Mouse (Mus musculus) hindbrain, embryonic 10.5 days (tissue): ENCODE results near the gene Snrpf. TPM values are rescaled to one million over a fixed set of nuclear protein-coding genes. Genes with fewer than 3 reads are reported as not detected.
A peak's percentile ranks its signal among the peaks of the same experiment; 100 is the strongest.

Experiments used
- DNase-seq: peaks from one replicate; pipeline ENCODE4 v3.0.0-alpha.2; 2017; ENCODE audit warnings: low spot score
- H3K27ac ChIP-seq: fragments of 300-500 bp; sonication (generic); 2 replicates; pipeline ENCODE4 v1.5.1; 2016; ENCODE audit warnings: mild to moderate bottlenecking, moderate library complexity
- H3K27me3 ChIP-seq: fragments of 300-500 bp; sonication (generic); 2 replicates; pipeline ENCODE4 v1.6.1; 2016; ENCODE audit warnings: mild to moderate bottlenecking; ENCODE audit not compliant: poor library complexity, insufficient read depth, severe bottlenecking
- H3K36me3 ChIP-seq: fragments of 300-500 bp; sonication (generic); 2 replicates; pipeline ENCODE4 v1.6.1; 2016; ENCODE audit warnings: mild to moderate bottlenecking, moderate library complexity
- H3K4me1 ChIP-seq: fragments of 300-500 bp; sonication (generic); replicated peaks from 2 replicates; pipeline ENCODE4 v1.6.1; 2016; ENCODE audit warnings: mild to moderate bottlenecking
- H3K4me3 ChIP-seq: fragments of 300-500 bp; sonication (generic); 2 replicates; pipeline ENCODE4 v1.5.1; 2016; ENCODE audit warnings: mild to moderate bottlenecking, moderate library complexity
- H3K9me3 ChIP-seq: fragments of 300-500 bp; sonication (generic); 2 replicates; pipeline ENCODE4 v1.6.1; 2016; ENCODE audit warnings: mild to moderate bottlenecking, moderate library complexity
- WGBS: fragments of 180-500 bp; shearing (Covaris S2); methylation state at CpG from one replicate; pipeline ENCODE4 v1.1.7; 2016; 5-methylcytosine and 5-hydroxymethylcytosine counted together
- polyA plus RNA-seq: library from polyadenylated mRNA; unstranded; fragments of >200 nt; fragmentation: Nextera tagmentation; extraction: Ambion mirVana; gene quantifications from 2 replicates; pipeline ENCODE4 v1.2.1, GENCODE M21; 2016

Gene Snrpf
- polyA plus RNA-seq, 1 experiment from 2014 or later = 163 TPM

- H3K4me1 ChIP-seq = no peaks in the 10 kb centered on the region
- WGBS = 68% methylated on average over 9 of the region's 9 CpGs
- peak; percentile 38 for DNase-seq
Observed at GRCm38 (mm10) chr10:93608051-93608450, 18.5 kb upstream of the Snrpf start.

GRCm38 (mm10) chr10:93606326-93606725, 16.8 kb upstream of the Snrpf start:
- WGBS = 94% methylated on average over 9 of the region's 9 CpGs
- Histone ChIP-seq H3K4me1 (0 out of 2 replicates have a peak, but pooled peaks cover 4% of the 10 kb centered on the region), H3K4me3 (no peak overlapping the region), H3K27ac (no peak overlapping the region), H3K9me3 (no peaks in the 10 kb centered on the region; the same call in 1 of the 2 replicates), H3K36me3 (no peaks in the 10 kb centered on the region), H3K27me3 (no peaks in the 10 kb centered on the region)
- DNase-seq = no peak

More at GRCm38 (mm10) chr10:93608051-93608450, 18.5 kb upstream of the Snrpf start:
- no peaks in the 10 kb centered on the region; the same call in 1 of the 2 replicates for H3K9me3 ChIP-seq
- H3K4me3 ChIP-seq = no peak overlapping the region
- no peaks in the 10 kb centered on the region for H3K27me3 ChIP-seq
- no peak overlapping the region for H3K27ac ChIP-seq
- H3K36me3 ChIP-seq = no peaks in the 10 kb centered on the region

GRCm38 (mm10) chr10:93603256-93603655, 13.8 kb upstream of the Snrpf start:
- H3K36me3 ChIP-seq = no peaks in the 10 kb centered on the region
- H3K4me3 ChIP-seq = no peak overlapping the region
- H3K27me3 ChIP-seq = no peaks in the 10 kb centered on the region
- WGBS = 96% methylated on average over 1 of the region's 1 CpGs
- no peaks in the 10 kb centered on the region for H3K9me3 ChIP-seq
- no peak for DNase-seq
- no peak overlapping the region for H3K27ac ChIP-seq
- 0 out of 2 replicates have a peak, but pooled peaks cover 4% of the 10 kb centered on the region for H3K4me1 ChIP-seq

- 76% methylated on average over 5 of the region's 5 CpGs for WGBS
- Histone ChIP-seq H3K36me3 (no peaks in the 10 kb centered on the region), H3K27me3 (no peaks in the 10 kb centered on the region), H3K4me3 (no peak overlapping the region), H3K27ac (no peak overlapping the region), H3K4me1 (0 out of 2 replicates have a peak, but pooled peaks cover 4% of the 10 kb centered on the region), H3K9me3 (no peaks in the 10 kb centered on the region)
- no peak for DNase-seq
Observed at GRCm38 (mm10) chr10:93602309-93602708, 12.8 kb upstream of the Snrpf start.

- no peak for DNase-seq
- Histone ChIP-seq H3K27me3 (peaks cover 4% of the 10 kb centered on the region; the same call in 1 of the 2 replicates), H3K4me1 (peaks cover 6% of the 10 kb centered on the region; the same call in 1 of the 2 replicates), H3K4me3 (no peak overlapping the region), H3K9me3 (no peaks in the 10 kb centered on the region), H3K36me3 (no peaks in the 10 kb centered on the region), H3K27ac (no peak overlapping the region)
- WGBS = 74% methylated on average over 3 of the region's 3 CpGs
Observed at GRCm38 (mm10) chr10:93596641-93597040, 7.1 kb upstream of the Snrpf start.

- Histone ChIP-seq H3K27ac (no peak overlapping the region), H3K27me3 (peaks cover 4% of the 10 kb centered on the region; the same call in 1 of the 2 replicates)
- no peak for DNase-seq
Observed at GRCm38 (mm10) chr10:93595831-93596230, 6.3 kb upstream of the Snrpf start.

GRCm38 (mm10) chr10:93594022-93594482, 4.5 kb upstream of the Snrpf start:
- Histone ChIP-seq H3K9me3 (no peaks in the 10 kb centered on the region), H3K4me1 (peaks cover 10% of the 10 kb centered on the region; the same call in 1 of the 2 replicates), H3K27ac (peak overlapping the region; percentile 83), H3K27me3 (peaks cover 4% of the 10 kb centered on the region; the same call in 1 of the 2 replicates), H3K4me3 (peak overlapping the region; percentile 59), H3K36me3 (no peaks in the 10 kb centered on the region)
- WGBS = 3% methylated on average over 22 of the region's 22 CpGs
- peak; percentile 86 for DNase-seq

More at GRCm38 (mm10) chr10:93595831-93596230, 6.3 kb upstream of the Snrpf start:
- Histone ChIP-seq H3K36me3 (no peaks in the 10 kb centered on the region), H3K9me3 (no peaks in the 10 kb centered on the region), H3K4me1 (peaks cover 6% of the 10 kb centered on the region; the same call in 1 of the 2 replicates), H3K4me3 (no peak overlapping the region)
- WGBS = 67% methylated on average over 4 of the region's 4 CpGs

GRCm38 (mm10) chr10:93592456-93592855, 3.0 kb upstream of the Snrpf start:
- WGBS = 59% methylated on average over 12 of the region's 12 CpGs
- no peak overlapping the region for H3K27ac ChIP-seq
- H3K27me3 ChIP-seq = peaks cover 4% of the 10 kb centered on the region; the same call in 1 of the 2 replicates
- H3K9me3 ChIP-seq = no peaks in the 10 kb centered on the region
- H3K4me1 ChIP-seq = peaks cover 22% of the 10 kb centered on the region
- no peak overlapping the region for H3K4me3 ChIP-seq
- H3K36me3 ChIP-seq = peaks cover 5% of the 10 kb centered on the region
- no peak for DNase-seq

GRCm38 (mm10) chr10:93588796-93589195, 710 bp downstream of the Snrpf start:
- DNase-seq = no peak
- peak overlapping the region; percentile 97 for H3K27ac ChIP-seq
- 3% methylated on average over 11 of the region's 11 CpGs for WGBS
- H3K4me1 ChIP-seq = peaks cover 16% of the 10 kb centered on the region
- no peaks in the 10 kb centered on the region for H3K9me3 ChIP-seq
- H3K36me3 ChIP-seq = peaks cover 40% of the 10 kb centered on the region
- peak overlapping the region; percentile 87 for H3K4me3 ChIP-seq
- H3K27me3 ChIP-seq = no peaks in the 10 kb centered on the region

- no peaks in the 10 kb centered on the region for H3K4me1 ChIP-seq
- WGBS = 69% methylated on average over 13 of the region's 13 CpGs
- H3K36me3 ChIP-seq = peaks cover 24% of the 10 kb centered on the region
- H3K27me3 ChIP-seq = no peaks in the 10 kb centered on the region
- peak; percentile 66 for DNase-seq
- no peaks in the 10 kb centered on the region for H3K9me3 ChIP-seq
- H3K4me3 ChIP-seq = no peak overlapping the region
- H3K27ac ChIP-seq = no peak overlapping the region
Observed at GRCm38 (mm10) chr10:93577271-93577886, 12.1 kb downstream of the Snrpf start.

- no peak overlapping the region for H3K27ac ChIP-seq
- peaks cover 14% of the 10 kb centered on the region; the same call in 1 of the 2 replicates for H3K36me3 ChIP-seq
- no peaks in the 10 kb centered on the region for H3K4me1 ChIP-seq
- WGBS = 92% methylated on average over 8 of the region's 8 CpGs
- no peak overlapping the region for H3K4me3 ChIP-seq
- DNase-seq = no peak
- no peaks in the 10 kb centered on the region for H3K9me3 ChIP-seq
- H3K27me3 ChIP-seq = no peaks in the 10 kb centered on the region
Observed at GRCm38 (mm10) chr10:93575960-93576359, 13.5 kb downstream of the Snrpf start.

GRCm38 (mm10) chr10:93574966-93575365, 14.5 kb downstream of the Snrpf start:
- Histone ChIP-seq H3K27me3 (no peaks in the 10 kb centered on the region), H3K4me3 (no peak overlapping the region), H3K36me3 (peaks cover 6% of the 10 kb centered on the region; the same call in 1 of the 2 replicates), H3K4me1 (no peaks in the 10 kb centered on the region), H3K9me3 (no peaks in the 10 kb centered on the region), H3K27ac (no peak overlapping the region)
- 67% methylated on average over 4 of the region's 4 CpGs for WGBS
- no peak for DNase-seq

- Histone ChIP-seq H3K27me3 (no peaks in the 10 kb centered on the region), H3K4me3 (no peak overlapping the region), H3K9me3 (no peaks in the 10 kb centered on the region), H3K36me3 (no peaks in the 10 kb centered on the region), H3K27ac (no peak overlapping the region), H3K4me1 (no peaks in the 10 kb centered on the region)
- DNase-seq = no peak
- WGBS = 47% methylated on average over 2 of the region's 2 CpGs
Observed at GRCm38 (mm10) chr10:93572209-93572608, 17.3 kb downstream of the Snrpf start.
